Mouse (Mus musculus): Measurements from ENCODE around the gene Gpbp1. TPM values are rescaled to one million over a fixed set of nuclear protein-coding genes. Genes with fewer than 3 reads are reported as not detected.

The Gpbp1 gene
- polyA plus RNA-seq, 1 experiment = 3.9 TPM

DNA sequence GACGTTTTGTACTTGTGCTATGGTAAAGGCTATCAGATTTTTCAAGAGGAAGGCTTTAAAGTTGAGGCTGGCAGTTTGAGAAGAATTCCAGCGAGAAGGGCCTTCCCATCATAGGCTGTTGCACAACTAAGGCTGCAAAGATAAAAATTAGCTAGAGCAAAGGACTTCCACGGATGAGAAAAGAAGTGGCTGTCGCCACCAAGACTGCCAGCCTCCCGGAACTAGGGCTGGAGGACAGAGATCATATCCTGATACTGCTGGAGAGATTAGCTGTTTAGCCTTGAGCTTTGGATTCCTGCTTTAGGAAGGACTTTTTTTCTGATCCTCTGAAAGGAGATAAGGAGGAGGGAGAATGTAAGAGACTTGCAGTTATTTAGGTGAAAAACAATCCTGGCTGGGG, 28.4 kb upstream of the Gpbp1 start:
- WGBS = 37% methylated on average over 5 of the region's 5 CpGs
- TF ChIP-seq POLR2A (IDR thresholded peaks at IDR 0.05; ENCODE audit: borderline replicate concordance, extremely low read depth, low read depth, low read length) = no peak
- TF ChIP-seq CTCF (IDR thresholded peaks at IDR 0.05; ENCODE audit: insufficient read depth, low read length) = no peak
- Histone ChIP-seq H3K4me1 (ENCODE audit: control insufficient read depth, insufficient read depth, low read length) (no peaks in the 10 kb centered on the region), H3K4me3 (replicated peaks; ENCODE audit: extremely low read depth, low read depth, low read length) (no peak overlapping the region)
- DNase-seq = no peak

DNA sequence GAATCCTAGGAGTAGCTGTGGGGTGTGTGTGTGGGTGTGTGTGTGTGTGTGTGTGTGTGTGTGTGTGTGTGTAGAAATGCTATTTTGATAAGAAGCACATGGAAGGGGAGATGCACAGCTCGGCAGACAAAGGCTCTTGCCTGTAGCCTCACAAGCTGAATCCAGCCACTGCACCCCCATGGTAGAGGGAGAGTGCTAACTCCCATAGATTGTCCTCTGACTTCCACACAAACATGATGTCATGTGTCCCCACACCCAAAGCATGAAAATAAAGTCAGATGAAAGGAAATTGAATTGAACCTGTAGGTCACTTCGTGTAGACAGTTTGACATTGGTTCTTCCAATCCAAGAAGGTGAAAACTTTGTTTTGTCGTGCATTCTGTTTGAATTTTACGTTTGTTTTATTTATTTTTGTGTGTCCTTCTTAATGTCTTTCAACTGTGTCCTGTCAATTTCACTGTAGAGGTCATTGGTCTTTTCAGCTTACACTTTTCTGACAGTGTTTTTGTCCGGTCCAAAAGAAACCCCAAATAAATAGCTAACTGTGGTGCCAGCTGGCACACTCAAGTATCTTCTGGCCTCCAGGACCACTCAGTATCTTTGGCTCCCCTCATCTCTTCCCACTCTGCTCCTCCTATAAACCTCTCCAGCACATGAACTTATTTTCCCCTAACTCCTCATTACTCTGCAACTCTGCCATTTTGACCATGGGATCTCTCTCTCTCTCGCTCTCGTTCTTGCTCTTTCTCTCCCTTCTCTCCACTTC, 26.7 kb upstream of the Gpbp1 start:
- no peak for TF ChIP-seq POLR2A (IDR thresholded peaks at IDR 0.05; ENCODE audit: borderline replicate concordance, extremely low read depth, low read depth, low read length)
- 62% methylated on average over 7 of the region's 7 CpGs for WGBS
- no peaks in the 10 kb centered on the region for H3K4me1 ChIP-seq (ENCODE audit: control insufficient read depth, insufficient read depth, low read length)
- no peak for DNase-seq
- H3K4me3 ChIP-seq (replicated peaks; ENCODE audit: extremely low read depth, low read depth, low read length) = no peak overlapping the region

DNA sequence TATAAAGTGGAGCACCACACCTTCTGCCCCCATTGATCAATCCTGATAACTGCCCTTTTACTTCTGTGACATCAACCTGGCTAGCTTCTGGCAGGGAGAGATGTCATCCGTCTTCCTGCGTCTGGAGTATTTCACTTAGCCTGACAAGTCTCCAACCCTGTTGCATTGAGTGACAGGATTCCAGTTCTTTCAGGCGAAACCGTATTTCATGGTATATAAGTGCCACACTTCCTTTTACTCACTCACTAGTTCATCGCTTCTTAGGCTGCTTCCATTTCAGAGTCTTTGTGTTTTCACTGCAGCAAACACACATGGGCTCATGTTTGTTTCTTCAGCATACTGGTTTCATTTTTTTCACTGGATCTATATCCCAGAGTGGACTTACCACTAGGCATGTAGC, 19.5 kb upstream of the Gpbp1 start:
- H3K4me1 ChIP-seq (ENCODE audit: control insufficient read depth, insufficient read depth, low read length) = no peaks in the 10 kb centered on the region
- 38% methylated on average over 5 of the region's 5 CpGs for WGBS
- no peak for DNase-seq
- no peak overlapping the region for H3K4me3 ChIP-seq (replicated peaks; ENCODE audit: extremely low read depth, low read depth, low read length)
- TF ChIP-seq POLR2A (IDR thresholded peaks at IDR 0.05; ENCODE audit: borderline replicate concordance, extremely low read depth, low read depth, low read length) = no peak
- no peak for TF ChIP-seq CTCF (IDR thresholded peaks at IDR 0.05; ENCODE audit: insufficient read depth, low read length)

DNA sequence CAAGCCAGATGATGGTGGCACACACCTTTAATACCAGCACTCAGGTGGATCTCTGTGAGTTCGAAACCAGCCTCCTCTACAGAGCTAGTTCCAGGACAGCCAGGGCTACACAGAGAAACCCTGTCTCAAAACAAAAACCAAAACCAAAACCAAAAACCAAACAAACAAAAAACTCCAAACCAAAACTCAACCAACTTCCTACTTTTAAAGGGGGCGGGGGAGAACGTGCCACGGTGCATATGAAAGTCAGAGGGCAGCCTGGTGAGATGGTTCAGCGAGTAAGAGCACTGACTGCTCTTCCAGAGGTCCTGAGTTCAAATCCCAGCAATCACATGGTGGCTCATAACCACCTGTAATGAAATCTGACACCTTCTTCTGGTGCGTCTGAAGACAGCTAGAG, 18.7 kb upstream of the Gpbp1 start:
- no peak for DNase-seq
- Histone ChIP-seq H3K4me3 (replicated peaks; ENCODE audit: extremely low read depth, low read depth, low read length) (no peak overlapping the region), H3K4me1 (ENCODE audit: control insufficient read depth, insufficient read depth, low read length) (no peaks in the 10 kb centered on the region)
- TF ChIP-seq POLR2A (IDR thresholded peaks at IDR 0.05; ENCODE audit: borderline replicate concordance, extremely low read depth, low read depth, low read length) (no peak), CTCF (IDR thresholded peaks at IDR 0.05; ENCODE audit: insufficient read depth, low read length) (no peak)
- WGBS = 68% methylated on average over 6 of the region's 6 CpGs

DNA sequence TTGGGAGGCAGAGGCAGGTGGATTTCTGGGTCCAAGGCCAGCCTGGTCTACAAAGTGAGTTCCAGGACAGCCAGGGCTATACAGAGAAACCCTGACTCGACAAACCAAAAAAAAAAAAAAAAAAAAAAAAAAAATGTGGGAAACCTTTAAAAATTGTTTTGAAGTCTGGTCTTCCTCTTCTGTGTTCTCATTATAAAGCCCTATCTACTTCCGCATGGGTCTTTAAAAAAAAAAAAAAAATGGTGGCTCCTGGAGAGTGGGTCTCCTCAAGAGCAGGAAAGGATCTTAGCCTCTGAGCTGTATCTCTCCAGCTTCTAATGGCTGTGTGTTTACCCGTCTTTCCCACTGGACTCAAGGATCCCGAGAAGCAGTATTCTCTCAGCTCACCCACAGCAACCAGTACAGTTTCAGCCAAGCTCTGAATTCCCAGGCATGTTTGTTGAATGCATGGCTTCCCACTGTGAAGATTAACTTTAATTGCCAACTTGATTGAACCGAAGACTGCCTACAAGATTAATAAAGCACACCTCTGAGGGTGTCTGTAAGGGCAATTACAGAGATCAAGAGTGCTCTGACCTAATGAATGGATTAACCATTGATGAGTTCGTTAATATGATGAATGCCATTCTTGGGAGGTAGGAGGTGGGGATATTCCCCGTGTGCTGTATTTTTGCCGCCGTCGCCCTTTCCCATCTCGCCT, 4.6 kb upstream of the Gpbp1 start:
- no peak overlapping the region for H3K4me3 ChIP-seq (replicated peaks; ENCODE audit: extremely low read depth, low read depth, low read length)
- TF ChIP-seq CTCF (IDR thresholded peaks at IDR 0.05; ENCODE audit: insufficient read depth, low read length) (no peak), POLR2A (IDR thresholded peaks at IDR 0.05; ENCODE audit: borderline replicate concordance, extremely low read depth, low read depth, low read length) (no peak)
- 71% methylated on average over 11 of the region's 11 CpGs for WGBS
- DNase-seq = no peak
- H3K4me1 ChIP-seq (ENCODE audit: control insufficient read depth, insufficient read depth, low read length) = peaks cover 2% of the 10 kb centered on the region; the same call in 1 of the 2 replicates

DNA sequence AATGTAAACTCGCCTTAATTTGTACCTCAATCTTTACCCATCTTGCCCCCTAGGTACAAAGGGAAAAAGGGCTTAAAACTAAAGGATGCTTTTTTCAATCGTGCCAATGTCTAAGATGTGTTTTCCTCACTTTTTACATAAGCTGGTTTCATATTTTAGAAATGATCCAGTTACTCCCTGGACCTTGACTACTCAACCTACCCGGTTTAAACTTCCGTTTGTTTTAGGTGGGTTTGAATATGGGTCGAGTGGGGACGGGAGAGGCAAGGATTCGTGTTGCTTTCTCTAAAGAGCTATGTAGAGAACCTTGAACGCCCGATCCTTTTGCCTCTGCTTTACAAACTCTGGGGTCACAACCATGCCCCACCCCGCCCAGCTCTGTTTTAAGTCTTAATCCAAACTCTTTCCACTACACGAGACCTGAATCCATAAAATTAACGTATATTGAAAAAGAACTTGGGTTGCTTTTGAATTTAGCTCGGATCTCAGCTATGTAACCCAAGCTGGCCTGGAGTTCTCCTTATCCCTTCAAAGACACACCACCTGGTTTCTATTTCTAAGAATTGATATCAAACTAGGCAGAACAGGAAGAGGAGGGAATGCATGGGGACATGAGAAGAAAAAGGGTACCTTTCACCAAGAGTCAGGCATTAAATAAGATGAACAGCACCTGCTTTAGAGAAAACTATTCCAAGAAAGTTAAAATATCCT, 1.3 kb upstream of the Gpbp1 start:
- 34% methylated on average over 13 of the region's 13 CpGs for WGBS
- Histone ChIP-seq H3K4me3 (replicated peaks; ENCODE audit: extremely low read depth, low read depth, low read length) (no peak overlapping the region), H3K4me1 (ENCODE audit: control insufficient read depth, insufficient read depth, low read length) (peaks cover 2% of the 10 kb centered on the region)
- no peak for TF ChIP-seq CTCF (IDR thresholded peaks at IDR 0.05; ENCODE audit: insufficient read depth, low read length)
- no peak for TF ChIP-seq POLR2A (IDR thresholded peaks at IDR 0.05; ENCODE audit: borderline replicate concordance, extremely low read depth, low read depth, low read length)
- DNase-seq = no peak

DNA sequence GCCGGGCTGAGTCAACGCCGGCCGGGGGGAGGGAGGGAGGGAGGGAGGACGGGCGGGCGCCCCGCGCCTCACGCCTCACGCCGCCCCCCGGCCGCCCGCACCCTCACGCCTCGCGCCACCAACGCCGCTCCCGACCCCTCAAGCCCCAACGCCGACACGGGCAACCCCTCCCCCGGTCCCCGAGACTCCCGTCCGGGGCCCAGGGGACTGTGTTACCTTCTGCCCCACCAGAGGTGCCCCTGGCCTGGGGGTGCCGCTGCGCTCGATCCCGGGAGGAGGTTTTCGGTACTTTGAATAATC, 459 bp downstream of the Gpbp1 start:
- 2% methylated on average over 21 of the region's 33 CpGs for WGBS
- H3K4me1 ChIP-seq (ENCODE audit: control insufficient read depth, insufficient read depth, low read length) = peaks cover 8% of the 10 kb centered on the region
- no peak for DNase-seq
- peak overlapping the region; percentile 70 for H3K4me3 ChIP-seq (replicated peaks; ENCODE audit: extremely low read depth, low read depth, low read length)
- no peak for TF ChIP-seq POLR2A (IDR thresholded peaks at IDR 0.05; ENCODE audit: borderline replicate concordance, extremely low read depth, low read depth, low read length)

DNA sequence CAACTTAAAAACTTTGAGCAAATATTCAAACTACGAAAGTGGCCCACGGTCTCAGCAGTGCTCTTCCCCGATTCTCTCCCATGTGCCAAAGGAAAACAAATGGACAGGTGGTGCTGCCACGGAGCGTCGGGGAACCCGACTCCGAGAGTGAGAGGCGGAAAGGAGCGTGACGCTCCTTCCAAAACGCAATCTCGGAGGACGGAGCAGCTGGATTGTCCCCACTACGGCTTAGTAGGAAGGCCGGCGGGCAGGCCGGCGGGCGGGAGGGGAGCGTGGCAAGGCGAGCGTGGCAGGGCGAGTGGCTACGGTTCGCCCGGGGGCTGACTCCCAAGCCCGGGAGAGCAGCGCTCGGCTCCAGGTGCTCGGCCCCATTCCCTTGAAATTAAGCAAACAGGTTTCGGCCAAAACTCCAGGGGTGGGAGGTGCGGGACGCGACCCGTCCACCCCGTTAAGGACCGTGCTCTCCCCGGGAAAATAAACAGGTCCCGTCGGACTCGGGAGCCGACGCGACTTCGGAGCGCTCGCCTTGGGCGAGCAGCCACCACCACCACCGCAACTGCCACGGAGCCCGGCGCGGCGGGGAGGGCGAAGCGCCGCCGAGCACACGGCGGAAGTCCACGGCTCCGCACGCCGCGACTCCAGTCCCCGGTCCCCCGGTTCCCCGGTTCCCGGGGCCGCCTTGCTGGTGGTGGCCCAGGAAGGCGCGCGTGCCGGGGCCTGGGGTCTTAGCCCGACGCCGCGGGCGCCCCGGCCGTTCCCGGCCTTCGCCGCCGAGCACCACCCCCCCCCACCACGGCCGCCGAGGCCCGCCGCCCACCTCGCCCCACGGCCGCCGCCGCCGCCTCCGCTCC, 1.0 kb downstream of the Gpbp1 start:
- TF ChIP-seq CTCF (IDR thresholded peaks at IDR 0.05; ENCODE audit: insufficient read depth, low read length) = no peak
- TF ChIP-seq POLR2A (IDR thresholded peaks at IDR 0.05; ENCODE audit: borderline replicate concordance, extremely low read depth, low read depth, low read length) = no peak
- Histone ChIP-seq H3K4me3 (replicated peaks; ENCODE audit: extremely low read depth, low read depth, low read length) (peak overlapping the region; percentile 70), H3K4me1 (ENCODE audit: control insufficient read depth, insufficient read depth, low read length) (peaks cover 11% of the 10 kb centered on the region)
- under 1% methylated on average over 71 of the region's 98 CpGs for WGBS
- peak; percentile 48 for DNase-seq

DNA sequence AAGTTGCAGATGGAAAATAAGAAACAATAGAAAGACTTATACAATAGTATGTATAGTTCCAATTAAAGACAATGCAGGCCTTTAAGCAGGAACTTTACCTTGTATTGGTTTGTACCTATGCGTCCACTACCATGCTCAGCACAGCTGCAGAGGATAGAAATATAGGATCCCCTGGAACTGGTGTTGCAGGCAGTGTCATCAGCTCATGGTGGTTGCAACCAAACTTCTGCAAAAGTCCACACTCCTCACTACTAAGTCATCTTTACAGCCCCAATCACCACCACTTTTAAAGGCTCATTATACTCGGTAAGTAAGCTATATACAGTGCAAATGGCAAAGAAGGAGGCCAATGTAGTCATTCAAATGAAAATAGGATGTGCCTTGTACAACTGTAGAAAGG, 12.2 kb downstream of the Gpbp1 start:
- DNase-seq = no peak
- TF ChIP-seq CTCF (IDR thresholded peaks at IDR 0.05; ENCODE audit: insufficient read depth, low read length) = no peak
- TF ChIP-seq POLR2A (IDR thresholded peaks at IDR 0.05; ENCODE audit: borderline replicate concordance, extremely low read depth, low read depth, low read length) = no peak
- Histone ChIP-seq H3K4me3 (replicated peaks; ENCODE audit: extremely low read depth, low read depth, low read length) (no peak overlapping the region), H3K4me1 (ENCODE audit: control insufficient read depth, insufficient read depth, low read length) (peaks cover 14% of the 10 kb centered on the region)
- 78% methylated on average over 2 of the region's 2 CpGs for WGBS

Measured in lung, adult 2 months (tissue).